Mouse (Mus musculus) regulatory T cell (primary cell): ENCODE data around the gene Plekho1.

Experiments used
- in situ Hi-C: fragments of 300-600 bp; cut with MboI, MseI; formaldehyde crosslinking; loops from one replicate; pipeline ENCODE4 v1.15.1; 2025; ENCODE audit warnings: high pct_unique_total_duplicates

Gene Plekho1

DNA sequence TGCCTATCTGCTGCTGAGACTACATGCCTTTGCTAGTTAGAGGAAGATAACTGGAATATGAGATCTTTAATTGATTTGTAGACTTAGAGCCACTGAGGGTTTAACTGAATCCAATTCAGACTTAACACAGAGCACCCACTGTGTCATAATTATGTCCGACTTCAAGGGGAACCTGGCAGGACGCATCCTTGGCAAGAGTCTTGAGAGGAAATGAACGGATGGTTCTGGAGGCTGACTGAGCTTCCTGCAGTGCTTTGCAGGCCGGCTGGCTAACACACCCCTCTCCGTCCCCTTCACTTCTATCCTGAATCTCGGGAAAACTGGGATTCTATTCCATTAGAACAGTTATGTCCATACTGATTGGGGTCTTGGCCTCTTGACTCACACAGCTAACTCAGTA, 12.7 kb upstream of the Plekho1 start:
- in situ Hi-C loops: loop anchor here (5.0 kb wide), 1 partner anchor 34 kb away; no protein-coding TSS in a partner anchor

- in situ Hi-C loops: no loop called here
Measured at GRCm38 (mm10) chr3:96001560-96001959, 5.8 kb upstream of the Plekho1 start.

GRCm38 (mm10) chr3:96000921-96001501, 5.2 kb upstream of the Plekho1 start:
- in situ Hi-C loops: no loop called here

DNA sequence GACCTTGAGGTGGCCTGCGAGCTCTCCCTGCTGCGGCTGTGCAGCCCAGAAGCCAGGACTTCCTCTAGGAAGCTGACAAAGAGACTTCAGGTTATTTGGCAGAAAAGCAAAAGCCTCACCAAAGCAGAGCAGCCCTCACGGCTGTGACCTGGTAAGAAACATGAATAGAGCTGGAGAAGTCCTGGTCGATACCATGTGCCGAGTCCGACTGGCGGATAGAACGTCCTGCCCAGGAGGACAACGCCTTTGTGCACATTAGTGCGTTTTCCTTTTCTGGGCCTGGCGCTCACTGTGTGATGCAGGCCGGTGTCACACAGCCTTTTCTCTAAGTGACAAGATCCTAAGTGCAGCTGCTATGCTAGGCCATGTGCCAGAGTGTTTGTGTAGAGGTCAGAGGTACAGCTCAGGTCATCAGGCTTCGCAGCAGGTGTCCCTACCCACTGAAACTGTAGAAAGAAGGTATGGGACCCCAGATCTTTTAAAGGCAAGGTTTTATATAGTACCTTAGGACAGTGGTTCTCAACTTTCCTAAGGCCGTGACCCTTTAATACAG, 4.4 kb upstream of the Plekho1 start:
- in situ Hi-C loops: no loop called here

DNA sequence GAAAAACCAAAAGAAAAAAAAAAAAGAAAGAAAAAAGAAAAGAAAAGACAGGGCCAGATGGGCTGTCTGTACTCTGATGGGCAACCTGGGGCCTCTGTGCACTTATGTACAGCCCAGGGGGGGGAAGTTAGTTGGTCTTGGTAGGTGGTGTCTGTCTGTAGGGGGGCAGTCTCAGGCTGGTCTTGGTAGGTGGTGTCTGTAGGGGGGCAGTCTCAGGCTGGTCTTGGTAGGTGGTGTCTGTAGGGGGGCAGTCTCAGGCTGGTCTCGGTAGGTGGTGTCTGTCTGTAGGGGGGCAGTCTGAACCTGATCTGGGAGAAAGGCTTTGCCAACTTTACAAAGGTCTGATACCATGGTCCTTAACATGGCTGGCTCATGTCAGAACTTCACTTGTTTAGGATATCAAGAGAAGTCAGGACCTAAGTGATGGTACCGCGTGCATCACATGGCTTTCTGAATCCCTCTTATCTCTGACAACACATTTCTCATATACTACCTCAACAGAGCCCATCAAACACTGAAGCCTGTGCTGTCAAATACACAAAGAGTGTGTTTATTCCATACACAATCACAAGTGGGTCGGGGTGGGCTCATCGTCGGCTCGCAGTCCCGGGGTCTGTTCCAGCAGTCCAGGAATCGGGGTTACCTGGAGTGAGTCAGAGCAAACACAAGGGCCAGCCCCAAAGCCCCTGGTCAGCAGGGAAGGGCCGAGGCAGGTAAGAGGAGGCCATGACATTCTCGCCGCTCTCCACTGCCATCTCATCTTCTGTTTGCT, 3.7 kb upstream of the Plekho1 start:
- in situ Hi-C loops: loop anchor here (10.0 kb wide), 1 partner anchor 605 kb away; the partner anchor contains the start of gene Lix1l

GRCm38 (mm10) chr3:95997203-95997721, 1.5 kb upstream of the Plekho1 start:
- in situ Hi-C loops: loop anchor here (10.0 kb wide), 1 partner anchor 608 kb away; the partner anchor contains the start of gene Lix1l

DNA sequence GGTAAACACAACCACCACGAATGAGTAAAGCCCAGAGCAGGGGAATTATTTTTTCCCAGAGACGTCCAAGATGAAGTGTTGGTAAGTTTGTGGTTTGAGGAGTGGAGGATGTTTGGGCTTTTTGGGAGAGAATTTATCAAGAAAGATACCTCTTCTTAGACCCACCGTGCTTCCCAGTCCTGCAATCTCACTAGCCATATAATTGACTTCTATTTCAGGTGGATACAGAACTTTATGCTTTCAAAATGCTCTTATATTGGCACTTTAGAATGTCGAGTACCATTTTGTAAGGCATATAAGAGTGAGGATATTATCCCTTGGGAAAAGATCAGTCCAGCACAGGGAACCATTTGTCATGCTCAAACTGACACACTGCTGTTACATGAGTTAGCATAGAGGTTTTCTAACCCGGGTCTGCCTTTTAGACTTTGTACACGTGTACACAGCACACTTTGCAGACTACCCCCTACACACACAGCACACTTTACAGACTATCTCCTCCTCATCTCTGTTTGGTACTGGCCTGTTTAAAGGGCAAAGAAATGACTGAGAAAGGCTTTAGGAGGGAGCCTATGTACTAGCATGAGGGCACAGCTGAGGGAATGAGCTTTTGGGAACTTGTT, 761 bp upstream of the Plekho1 start:
- in situ Hi-C loops: loop anchor here (10.0 kb wide), 1 partner anchor 608 kb away; the partner anchor contains the start of gene Lix1l

DNA sequence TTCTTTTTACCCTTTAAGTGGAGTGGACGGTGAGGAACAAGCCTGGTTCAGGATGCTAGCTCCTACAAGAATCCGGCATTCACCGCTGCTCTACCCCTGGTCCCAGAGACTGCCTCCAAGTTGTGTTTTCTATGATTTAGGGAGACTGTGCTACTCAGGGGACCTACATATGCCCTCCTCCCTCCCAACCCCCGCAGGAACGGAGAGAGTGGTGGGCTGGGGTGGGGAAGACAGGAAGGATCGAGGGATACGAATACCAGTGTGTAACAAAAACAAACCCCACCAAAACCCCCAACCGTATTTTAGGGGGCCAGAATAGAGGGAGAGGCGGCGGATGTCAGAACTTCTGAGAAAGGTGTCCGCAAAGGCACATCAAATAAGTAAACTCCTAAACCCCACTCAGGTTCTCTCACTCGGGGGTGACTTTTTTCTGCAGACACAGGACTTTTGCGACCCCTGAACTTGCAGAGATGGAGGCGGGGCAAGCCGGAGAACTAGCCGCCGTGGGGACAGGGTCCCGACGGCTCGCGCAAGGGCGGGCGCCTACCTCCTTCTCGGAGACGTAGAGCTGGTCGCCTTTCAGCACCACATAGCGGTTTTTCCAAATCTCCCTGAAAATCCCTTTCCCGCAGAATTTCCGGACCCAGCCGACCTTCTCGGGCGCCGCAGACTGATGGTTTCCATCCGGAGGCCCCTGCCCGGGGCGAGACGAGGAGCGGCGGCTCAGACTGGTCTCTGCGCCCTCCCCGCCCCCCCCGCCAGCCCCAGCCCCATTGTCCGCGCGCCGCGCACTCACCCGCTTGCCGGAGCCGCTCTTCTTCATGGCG, 613 bp downstream of the Plekho1 start:
- in situ Hi-C loops: loop anchor here (10.0 kb wide), 1 partner anchor 610 kb away; the partner anchor contains the start of gene Lix1l

DNA sequence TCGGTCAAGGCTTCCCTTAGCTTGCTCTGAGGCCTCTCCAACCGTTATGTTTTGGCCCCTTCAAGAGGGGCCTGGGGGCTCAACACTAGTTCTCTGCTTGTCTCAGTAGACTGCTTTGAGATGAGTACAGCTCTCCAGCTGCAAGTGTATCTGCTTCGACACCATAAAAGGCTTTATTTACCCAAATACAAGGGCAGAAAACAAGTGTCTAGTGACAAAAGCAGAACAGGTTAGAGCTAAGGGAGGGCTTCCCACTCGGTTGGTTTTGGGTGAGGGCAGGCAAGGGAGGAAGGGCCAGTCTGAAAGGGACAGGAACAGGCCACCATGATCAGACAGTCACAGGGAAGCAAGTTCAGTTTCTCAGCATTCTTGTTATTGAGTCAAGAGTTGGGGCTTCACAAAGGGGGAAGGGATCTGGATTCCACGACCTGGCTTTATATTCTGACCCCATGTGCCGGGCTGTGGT, 1.4 kb downstream of the Plekho1 start:
- in situ Hi-C loops: loop anchor here (10.0 kb wide), 1 partner anchor 610 kb away; the partner anchor contains the start of gene Lix1l

GRCm38 (mm10) chr3:95993881-95994280, 1.9 kb downstream of the Plekho1 start:
- in situ Hi-C loops: loop anchor here (10.0 kb wide), 1 partner anchor 611 kb away; the partner anchor contains the start of gene Lix1l

DNA sequence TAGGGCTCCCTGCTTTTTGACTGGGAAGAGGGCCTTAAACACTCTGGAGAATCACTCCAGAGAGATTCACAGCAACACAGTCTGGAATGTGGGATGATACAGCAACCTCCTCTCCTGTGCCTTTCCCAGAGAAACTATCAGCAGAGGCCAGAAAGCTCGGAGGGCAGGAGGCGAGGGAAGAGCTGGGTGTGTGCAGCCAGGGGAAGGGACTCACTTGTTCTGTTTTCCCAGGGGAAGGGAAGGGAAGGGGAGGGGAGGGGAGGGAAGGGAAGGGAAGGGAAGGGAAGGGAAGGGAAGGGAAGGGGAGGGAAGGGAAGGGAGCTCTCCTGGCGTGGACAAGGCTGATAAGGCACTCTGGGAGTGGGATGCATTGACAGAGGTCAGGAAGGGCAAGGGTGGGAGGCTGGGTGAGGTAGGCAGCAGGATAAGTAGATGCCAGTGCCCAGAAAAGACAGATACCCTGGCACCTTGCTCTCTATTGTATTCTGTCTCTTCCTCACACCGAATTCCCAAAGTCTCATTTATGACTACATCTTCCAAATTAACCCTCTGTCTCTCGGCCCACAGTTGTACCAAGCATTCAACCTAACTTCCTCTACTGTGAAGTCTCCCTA, 2.7 kb downstream of the Plekho1 start:
- in situ Hi-C loops: loop anchor here (10.0 kb wide), 1 partner anchor 612 kb away; the partner anchor contains the start of gene Lix1l

- in situ Hi-C loops: loop anchor here (10.0 kb wide), 1 partner anchor 614 kb away; the partner anchor contains the start of gene Lix1l
Measured at GRCm38 (mm10) chr3:95990413-95990941, 5.3 kb downstream of the Plekho1 start.

GRCm38 (mm10) chr3:95988969-95989368, 6.8 kb downstream of the Plekho1 start:
- in situ Hi-C loops: no loop called here

DNA sequence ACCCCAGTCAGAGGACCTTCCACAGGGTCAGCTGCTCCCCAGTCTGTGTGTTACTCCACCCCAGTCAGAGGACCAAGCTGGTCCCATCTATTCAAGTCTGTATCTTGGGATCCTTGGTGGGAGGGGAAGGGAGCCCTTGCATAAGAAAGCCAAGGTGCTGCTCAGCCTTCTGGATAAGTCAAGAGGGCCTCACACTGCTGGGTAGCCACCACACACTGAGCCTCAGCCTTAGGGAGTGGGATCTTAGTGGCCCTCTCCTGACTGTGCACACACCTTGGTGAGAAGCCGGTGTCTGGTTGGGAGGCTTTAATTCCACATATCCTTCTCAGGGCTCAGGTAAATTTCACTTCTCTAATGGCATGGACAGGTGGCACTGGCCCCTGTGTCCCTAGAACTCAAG, 7.7 kb downstream of the Plekho1 start:
- in situ Hi-C loops: no loop called here

DNA sequence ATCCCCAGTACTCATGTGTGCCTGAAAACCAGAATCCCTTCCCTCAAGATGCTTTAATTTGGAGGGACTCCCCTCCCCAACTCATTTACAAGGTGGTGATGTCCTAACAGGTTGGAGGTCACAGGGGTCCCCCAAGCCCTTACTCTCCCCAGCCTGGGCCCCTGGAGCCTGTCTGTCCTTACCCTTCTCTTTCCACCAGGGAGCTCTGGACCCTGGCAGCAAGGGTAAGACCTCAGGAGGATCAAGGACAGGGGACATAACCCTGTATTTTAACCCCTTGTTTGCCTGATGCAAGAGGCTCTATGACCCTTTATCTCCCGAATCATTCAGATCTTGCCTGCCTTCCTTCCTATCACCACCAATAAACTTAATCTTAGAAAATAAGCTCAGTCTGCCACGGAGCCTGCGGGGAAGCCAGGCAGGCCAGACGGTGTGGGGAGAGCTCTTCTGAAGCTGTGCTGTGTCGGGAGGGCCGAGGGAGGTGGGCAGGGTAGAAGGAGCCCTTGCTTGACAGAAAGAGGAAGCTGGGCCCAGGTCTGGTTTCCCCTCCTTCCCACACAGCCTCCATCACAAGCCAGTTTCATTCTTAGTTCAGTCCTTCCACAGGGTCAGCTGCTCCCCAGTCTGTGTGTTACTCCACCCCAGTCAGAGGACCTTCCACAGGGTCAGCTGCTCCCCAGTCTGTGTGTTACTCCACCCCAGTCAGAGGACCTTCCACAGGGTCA, 8.3 kb downstream of the Plekho1 start:
- in situ Hi-C loops: no loop called here

GRCm38 (mm10) chr3:95986984-95987383, 8.8 kb downstream of the Plekho1 start:
- in situ Hi-C loops: no loop called here

DNA sequence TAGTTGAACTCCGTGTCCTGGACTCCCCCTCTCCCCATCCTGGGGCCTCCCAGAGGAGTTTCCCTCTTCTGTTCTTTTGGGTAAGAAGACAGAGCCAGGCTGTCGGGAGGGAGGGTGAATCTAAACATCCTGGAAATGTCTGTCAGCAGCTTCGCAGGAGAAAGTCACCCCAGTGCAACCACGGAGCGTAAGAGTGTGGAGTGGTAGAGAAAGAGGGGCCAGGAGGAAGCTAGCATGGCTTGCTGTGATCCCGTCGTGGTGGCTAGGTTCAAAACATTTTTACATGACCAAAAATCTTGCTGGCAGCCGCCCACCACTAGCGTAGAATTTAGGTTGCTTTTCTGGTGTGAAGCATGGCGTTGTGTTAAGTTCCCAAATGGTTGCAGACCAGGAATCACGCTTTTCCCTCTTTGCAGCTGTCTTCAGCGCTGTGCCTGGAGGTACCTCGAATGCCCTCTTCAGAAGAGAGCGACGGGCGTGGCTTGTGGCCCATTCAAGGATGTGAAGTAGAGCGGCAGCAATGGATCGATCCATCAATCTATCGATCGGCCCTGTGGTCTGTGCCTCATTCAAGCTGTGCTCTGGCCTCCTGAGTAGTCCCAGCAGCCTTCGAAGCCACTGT, 9.7 kb downstream of the Plekho1 start:
- in situ Hi-C loops: no loop called here

DNA sequence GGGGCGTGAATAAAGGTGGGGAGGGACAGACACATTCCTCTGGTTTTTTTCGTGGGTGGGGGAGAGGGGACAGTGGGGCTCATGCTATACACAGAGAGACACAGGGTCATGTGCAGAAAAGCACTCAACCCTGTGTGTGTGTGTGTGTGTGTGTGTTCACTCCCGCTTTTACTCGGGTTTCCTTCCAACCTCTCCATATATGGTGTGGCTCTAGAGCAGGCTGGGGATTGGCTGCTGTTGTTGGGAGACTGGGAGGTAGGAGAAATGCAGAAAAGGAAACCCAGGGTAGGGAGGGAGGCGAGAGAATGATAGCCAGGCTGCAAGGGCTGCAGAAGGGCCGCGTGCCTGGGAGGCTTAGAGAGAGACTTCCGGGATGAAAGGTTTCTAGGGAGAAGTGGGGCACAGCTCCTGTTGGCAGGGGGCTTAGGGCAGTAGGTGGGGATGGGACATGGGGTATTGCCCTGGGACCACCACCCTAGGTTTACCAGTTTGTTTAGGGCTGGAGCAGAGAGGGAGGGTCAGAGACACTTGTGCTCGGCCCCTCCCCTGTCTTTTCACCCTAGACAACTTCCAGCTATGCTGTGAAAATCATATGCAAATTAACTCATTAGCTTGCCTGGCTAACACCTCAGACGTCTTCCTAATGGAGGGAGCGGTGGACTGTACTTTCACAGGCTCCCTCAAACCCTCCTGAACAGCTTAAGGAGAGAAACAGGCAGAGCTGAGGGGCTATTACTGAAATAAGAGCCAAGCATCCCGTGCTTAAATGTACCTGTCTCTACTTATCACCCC, 10.4 kb downstream of the Plekho1 start:
- in situ Hi-C loops: no loop called here
